In the genomic region with DNA sequence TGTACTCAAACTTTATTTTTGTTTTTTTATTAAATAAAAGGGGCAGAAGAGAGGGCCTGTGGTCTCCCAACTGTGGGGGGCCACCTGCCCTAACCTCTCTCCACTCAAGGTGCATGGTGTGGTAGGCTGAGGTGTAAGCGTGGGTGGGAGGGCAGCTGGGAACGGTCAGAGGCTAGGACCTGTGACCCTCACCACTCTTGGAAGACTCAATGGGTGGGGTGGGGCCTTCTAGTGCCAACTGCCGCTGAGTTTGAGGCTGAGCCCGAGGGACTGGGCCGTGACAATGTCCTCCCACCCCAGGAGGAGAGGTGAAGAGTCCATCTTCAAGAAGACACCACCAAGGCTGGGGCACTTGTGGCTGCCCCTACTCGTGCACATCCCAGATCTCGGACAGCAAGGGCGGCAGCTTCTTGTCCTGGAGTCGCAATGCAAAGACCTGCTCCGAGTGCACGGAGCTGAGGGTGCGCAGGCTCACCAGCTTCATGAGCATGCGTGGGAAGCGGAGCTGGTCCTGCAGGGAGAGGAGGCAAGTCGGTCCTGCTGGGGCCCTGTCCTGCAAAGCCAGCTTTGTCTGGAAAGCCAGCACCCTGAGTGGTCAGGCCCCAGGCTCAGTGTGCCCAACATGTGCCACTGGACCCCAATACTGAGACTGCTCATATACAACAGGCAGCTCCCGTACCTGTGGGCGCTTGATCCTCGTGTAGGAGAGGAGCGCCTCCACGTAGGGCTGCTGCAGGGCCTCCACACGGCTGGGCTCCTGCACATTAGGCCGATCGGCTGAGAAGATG, we compare ENCODE assay signal across 16 mouse cellular contexts. TPM values are rescaled to one million over a fixed set of nuclear protein-coding genes. Genes with fewer than 3 reads are reported as not detected.
"Had no signal": no experiment of that assay in that cellular context is flagged by ENCODE, and none has a peak within 500 bp of the region (broad histone marks: within the 10 kb centered on the region; RNA-seq: fewer than 3 reads in every experiment).

No protein-coding gene starts in this region.

- H3K4me2 ChIP-seq: liver, embryonic 11.5 days had no signal

- H3K27ac ChIP-seq: layer of hippocampus, adult 2 months; liver, embryonic 15.5 days had no signal

- H3K9ac ChIP-seq: liver, embryonic 15.5 days; midbrain, embryonic 13.5 days; stomach, embryonic 15.5 days had no signal

- H3K9me3 ChIP-seq: liver, embryonic 15.5 days; midbrain, embryonic 13.5 days; stomach, embryonic 15.5 days had no signal

- H3K27me3 ChIP-seq: liver, embryonic 15.5 days; midbrain, embryonic 13.5 days; stomach, embryonic 15.5 days had no signal

- H3K4me3 ChIP-seq: layer of hippocampus, adult 2 months; stomach, embryonic 15.5 days had no signal

- DNase-seq: kidney, adult 9 months; kidney, postnatal 10 days; left cerebral cortex, postnatal 4 days; lung, adult 2 months; lung, postnatal 36 days; retina, postnatal 1 day; right cerebral cortex, postnatal 4 days; thymus, adult 18-20 months had no signal

RNA-seq across cellular contexts. Expression of gene Spib, which starts 17.9 kb away (rescaled TPM):
- total RNA-seq: midbrain, postnatal 0 days had no signal
- polyA plus RNA-seq: midbrain, embryonic 13.5 days; neural tube, embryonic 11.5 days had no signal

RNA-seq across cellular contexts. Expression of gene Napsa, which starts 22.4 kb away (rescaled TPM):
- total RNA-seq: layer of hippocampus, adult 2 months; midbrain, postnatal 0 days had no signal

RNA-seq across cellular contexts. Expression of gene Mybpc2, which starts 25.4 kb away (rescaled TPM):
- total RNA-seq: layer of hippocampus, adult 2 months; megakaryocyte progenitor cell, adult 5-6 weeks had no signal
- polyA plus RNA-seq: liver, embryonic 11.5 days; neural tube, embryonic 11.5 days had no signal
